Mouse (Mus musculus) c-Kit-positive CD71-positive TER-119-positive erythroid progenitor cells, embryonic 14.5 days (primary cell): ENCODE data around the gene Sipa1l2.

ENCODE experiments used
- DNase-seq: peaks from one replicate; pipeline ENCODE4 v3.0.0-alpha.2; 2013; ENCODE audit warnings: low spot score

The Sipa1l2 gene

DNA sequence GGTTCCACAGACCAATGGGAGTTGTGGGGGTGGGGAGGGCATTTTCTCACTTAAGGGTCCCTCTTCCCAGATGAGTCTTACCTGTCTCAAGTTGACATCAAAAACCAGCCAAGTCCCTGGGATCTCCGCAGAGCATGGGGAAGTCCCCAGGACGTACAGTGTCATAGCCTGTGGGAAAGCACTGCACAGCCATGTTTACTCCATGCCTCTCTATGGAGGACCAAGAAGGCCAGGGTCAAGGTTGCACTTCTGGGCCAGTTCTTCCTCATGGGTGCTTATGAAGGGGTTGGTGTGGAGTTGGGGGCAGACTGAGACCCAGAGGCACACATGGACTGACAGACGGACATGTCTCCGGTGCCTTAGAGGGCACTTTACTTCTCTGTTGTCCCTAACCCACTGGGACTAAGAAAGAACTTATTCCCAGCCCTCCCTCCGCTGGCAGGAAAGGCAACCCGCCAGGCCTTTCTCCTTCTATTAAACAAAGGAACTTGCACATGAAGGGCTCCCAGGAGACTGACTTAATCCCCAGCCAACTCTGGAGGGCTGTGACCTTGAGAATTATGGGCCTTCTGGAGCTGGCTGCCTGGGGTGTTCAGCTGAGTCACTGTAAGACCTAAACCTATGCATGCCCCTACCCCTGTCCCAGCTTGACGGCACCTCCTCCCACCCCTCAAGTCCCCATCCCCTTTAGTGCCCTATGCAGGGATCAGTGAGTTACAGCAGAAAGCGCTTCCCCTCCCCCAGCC is 199.9 kb downstream of the Sipa1l2 start:
- no peak for DNase-seq

DNA sequence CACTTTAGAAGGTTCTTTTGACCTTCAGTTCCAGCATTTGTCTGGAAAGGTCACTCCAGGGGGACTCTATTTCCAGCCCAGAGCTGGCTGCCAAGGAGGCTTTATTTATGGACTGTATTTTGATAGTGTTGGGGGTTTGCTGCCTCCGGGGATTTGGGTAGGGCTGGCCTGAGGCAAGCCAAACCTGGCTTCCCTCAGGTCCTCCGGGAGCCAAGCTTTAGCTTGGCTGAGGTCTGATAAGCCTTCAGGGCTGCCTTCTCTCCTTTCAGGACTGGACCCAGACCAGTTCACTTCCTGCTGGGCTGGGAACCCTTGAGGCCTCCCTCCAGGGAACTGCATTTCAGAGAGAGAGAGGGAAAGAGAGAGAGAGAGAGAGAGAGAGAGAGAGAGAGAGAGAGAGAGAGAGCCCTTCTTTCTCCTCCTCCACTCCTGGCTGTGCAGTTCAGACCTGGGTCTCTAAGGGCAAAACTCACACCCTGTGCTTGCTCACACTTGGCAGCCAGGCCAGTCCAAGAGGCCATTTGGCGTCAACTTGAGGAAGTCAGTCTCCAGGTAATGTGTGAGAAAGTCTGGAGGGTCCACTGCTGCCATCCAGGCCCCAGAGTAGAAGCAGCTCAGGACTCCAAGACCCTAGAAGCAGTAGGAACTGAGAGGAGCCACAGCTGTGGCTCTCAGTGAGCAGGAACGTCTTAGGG is 201.1 kb downstream of the Sipa1l2 start:
- DNase-seq: no peak
